Mouse (Mus musculus): Measurements from ENCODE around the gene Blvrb. TPM values are rescaled to one million over a fixed set of nuclear protein-coding genes. Genes with fewer than 3 reads are reported as not detected.

Blvrb gene
- polyA plus RNA-seq (2012; rRNA removed), result 13.9 and 19.1 TPM in 2 replicates

DNA sequence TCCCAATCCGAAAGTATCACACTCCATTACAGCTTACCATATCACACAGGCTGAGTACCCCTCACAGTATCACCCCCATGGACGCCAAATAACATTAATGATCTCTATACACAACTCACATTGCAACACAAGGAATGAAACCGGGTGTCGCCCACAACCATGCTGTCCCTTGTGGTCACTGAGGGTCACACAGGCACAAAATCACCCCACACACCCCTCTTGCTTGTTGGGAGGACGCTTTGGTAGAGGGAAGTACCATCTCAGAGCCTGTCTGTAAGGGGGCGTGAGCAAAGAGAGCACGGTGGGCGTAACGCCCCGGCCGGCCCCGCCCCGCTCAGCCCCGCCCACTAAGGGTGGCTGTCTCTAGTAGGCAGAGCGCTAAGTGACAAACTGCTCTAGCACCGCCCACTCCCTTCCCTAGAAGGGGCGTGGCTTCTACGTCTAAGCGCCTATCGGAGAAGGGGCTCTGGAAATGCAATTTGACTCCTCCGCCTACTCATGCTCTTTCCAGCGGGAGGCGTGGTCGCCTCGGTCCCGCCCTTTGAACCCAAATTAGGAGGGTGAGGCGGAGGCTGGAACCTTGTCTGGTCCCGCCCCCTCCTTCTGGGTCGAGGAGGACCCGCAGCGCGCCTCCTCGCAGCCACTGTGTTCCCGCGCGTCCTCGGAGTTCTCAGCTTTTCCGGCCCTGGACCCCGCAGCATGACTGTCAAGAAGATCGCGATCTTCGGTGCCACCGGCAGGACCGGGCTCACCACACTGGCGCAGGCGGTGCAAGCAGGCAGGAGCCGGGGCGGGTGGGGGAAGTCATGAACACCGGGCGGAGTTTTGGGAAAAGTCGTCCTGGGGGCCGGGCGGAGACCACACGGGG, at the start of gene Blvrb, which contains the start of gene Sptbn4:
Blvrb (plus strand) TSS at position 560 of the 868 bp plus-strand sequence.
Sptbn4 (minus strand) TSS at position 268 of the 868 bp plus-strand sequence.
- TF ChIP-seq CTCF (IDR thresholded peaks at IDR 0.05; ENCODE audit: borderline replicate concordance, extremely low read depth, insufficient read depth, insufficient read length) (peak; percentile 41; the same call in 1 of the 2 replicates), POLR2A (IDR thresholded peaks at IDR 0.05; ENCODE audit: borderline replicate concordance, extremely low read depth, insufficient read depth, insufficient read length, poor library complexity, severe bottlenecking) (no peak)
- peak; percentile 99 for DNase-seq (ENCODE audit: low read depth)

DNA sequence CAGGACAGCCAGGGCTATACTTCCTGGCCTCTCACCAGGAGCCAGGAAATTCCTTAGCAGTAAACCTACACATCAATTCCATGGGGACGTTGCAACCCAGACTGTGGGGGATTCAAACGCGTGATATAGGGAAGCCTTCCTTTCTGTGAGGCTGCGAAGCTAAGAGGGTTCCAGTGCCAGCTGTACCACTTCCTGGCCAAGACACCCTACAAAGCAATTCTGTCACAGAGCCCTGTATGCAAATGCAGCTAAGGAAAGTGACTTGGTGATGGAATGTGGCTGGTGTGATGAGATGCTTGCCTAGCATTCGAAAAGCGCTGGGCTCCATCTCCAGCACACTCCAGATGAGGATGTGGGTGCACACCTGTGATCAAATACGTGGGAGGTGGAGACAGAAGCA, 47.2 kb upstream of the Blvrb start:
- TF ChIP-seq POLR2A (IDR thresholded peaks at IDR 0.05; ENCODE audit: borderline replicate concordance, extremely low read depth, insufficient read depth, insufficient read length, poor library complexity, severe bottlenecking) (no peak), CTCF (IDR thresholded peaks at IDR 0.05; ENCODE audit: borderline replicate concordance, extremely low read depth, insufficient read depth, insufficient read length) (no peak)
- no peak for DNase-seq (ENCODE audit: low read depth)

DNA sequence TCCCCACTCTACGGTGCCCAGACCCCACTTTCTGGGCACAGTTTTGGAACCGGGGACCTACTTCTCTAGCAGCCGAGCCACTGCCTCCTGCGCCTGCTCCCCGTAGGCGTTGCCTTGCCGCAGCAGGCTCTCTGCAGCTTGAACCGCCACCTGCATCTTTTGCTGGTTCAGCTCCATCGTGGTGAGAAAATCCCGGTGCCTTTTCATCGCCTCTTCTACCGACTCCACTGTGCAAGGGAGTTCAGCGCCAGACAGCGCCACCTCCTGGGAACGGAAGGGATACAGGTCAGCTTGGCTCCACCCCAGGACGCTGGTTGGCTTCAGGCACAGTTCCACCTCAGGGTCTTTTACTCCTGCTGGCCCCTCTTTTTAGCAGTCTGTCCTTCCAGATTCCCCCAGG, 45.1 kb upstream of the Blvrb start:
- DNase-seq (ENCODE audit: low read depth), result peak; percentile 73
- no peak for TF ChIP-seq POLR2A (IDR thresholded peaks at IDR 0.05; ENCODE audit: borderline replicate concordance, extremely low read depth, insufficient read depth, insufficient read length, poor library complexity, severe bottlenecking)
- TF ChIP-seq CTCF (IDR thresholded peaks at IDR 0.05; ENCODE audit: borderline replicate concordance, extremely low read depth, insufficient read depth, insufficient read length), result peak; percentile 75

DNA sequence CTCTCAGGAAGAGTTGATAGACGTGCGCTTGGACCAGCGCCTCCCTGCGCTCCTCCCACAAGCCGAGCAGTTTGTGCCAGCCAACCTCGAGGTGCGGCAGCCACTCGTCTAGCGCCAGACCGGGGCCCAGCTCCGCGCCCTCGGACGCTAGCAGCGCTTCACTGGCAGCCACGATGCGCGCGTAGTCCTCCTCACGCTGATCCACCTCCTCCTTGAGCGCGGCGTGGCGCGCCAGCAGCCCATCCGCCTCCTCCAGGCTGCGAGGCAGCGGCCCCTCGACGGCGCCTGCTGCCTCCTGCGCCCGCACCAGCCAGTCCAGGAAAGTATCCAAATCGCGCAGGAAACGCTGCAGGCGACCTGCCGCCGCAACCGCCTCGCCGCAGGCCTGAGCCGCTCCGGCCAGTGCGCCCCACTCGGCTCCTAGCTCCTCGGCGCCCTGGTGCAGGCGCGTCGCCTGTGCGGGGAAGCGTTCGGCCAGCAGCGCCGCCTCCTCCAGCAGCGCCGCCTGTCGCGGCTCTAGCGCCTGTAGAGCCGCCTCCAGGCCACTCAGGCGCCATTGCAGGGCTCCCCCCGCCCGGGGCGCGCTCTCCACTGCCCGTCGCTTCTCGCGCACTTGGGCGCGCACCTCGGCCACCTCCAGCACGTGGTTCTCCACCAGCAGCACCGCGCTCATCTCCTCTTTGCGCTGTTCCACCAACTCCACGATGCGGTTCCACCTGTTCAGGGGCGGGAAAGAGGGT, 43.4 kb upstream of the Blvrb start:
- no peak for DNase-seq (ENCODE audit: low read depth)
- TF ChIP-seq POLR2A (IDR thresholded peaks at IDR 0.05; ENCODE audit: borderline replicate concordance, extremely low read depth, insufficient read depth, insufficient read length, poor library complexity, severe bottlenecking), result no peak
- no peak for TF ChIP-seq CTCF (IDR thresholded peaks at IDR 0.05; ENCODE audit: borderline replicate concordance, extremely low read depth, insufficient read depth, insufficient read length)

DNA sequence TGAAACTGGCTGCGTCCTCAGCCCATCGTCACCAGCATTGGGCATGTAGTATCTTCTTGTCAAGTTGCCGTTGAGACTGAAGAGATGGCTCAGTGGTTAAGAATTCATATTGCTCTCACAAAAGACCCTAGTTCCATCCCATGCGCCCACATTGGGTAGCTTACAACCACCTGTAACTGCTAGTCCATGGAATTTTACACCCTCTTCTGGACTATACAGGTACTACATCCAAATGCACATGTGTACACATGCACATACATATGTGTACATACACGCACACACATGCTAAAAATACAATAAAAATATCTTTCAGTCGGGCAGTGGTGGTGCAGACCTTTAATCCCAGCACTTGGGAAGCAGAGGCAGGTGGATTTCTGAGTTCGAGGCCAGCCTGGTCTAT, 41.3 kb upstream of the Blvrb start:
- DNase-seq (ENCODE audit: low read depth), result no peak
- TF ChIP-seq CTCF (IDR thresholded peaks at IDR 0.05; ENCODE audit: borderline replicate concordance, extremely low read depth, insufficient read depth, insufficient read length), result no peak
- no peak for TF ChIP-seq POLR2A (IDR thresholded peaks at IDR 0.05; ENCODE audit: borderline replicate concordance, extremely low read depth, insufficient read depth, insufficient read length, poor library complexity, severe bottlenecking)

DNA sequence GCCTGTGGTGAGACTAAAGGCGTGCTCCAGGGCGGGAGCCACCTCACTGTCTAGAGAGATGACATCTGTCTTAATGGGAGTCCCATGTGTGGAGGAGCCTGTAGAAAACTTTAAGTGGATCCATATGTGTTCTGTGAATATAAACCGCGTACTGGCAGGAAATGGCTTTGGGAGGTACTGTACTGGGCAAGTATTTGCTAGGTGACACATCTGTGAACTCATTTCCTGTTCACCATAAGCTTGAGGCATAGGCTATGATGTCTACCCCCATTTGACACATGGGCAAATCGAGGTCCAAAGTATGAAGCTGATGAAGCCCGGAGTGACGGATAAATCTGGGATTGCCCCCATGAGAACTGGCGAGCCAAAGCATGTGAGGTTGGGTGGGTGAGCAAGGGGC, 40.0 kb upstream of the Blvrb start:
- no peak for TF ChIP-seq CTCF (IDR thresholded peaks at IDR 0.05; ENCODE audit: borderline replicate concordance, extremely low read depth, insufficient read depth, insufficient read length)
- no peak for TF ChIP-seq POLR2A (IDR thresholded peaks at IDR 0.05; ENCODE audit: borderline replicate concordance, extremely low read depth, insufficient read depth, insufficient read length, poor library complexity, severe bottlenecking)
- no peak for DNase-seq (ENCODE audit: low read depth)

DNA sequence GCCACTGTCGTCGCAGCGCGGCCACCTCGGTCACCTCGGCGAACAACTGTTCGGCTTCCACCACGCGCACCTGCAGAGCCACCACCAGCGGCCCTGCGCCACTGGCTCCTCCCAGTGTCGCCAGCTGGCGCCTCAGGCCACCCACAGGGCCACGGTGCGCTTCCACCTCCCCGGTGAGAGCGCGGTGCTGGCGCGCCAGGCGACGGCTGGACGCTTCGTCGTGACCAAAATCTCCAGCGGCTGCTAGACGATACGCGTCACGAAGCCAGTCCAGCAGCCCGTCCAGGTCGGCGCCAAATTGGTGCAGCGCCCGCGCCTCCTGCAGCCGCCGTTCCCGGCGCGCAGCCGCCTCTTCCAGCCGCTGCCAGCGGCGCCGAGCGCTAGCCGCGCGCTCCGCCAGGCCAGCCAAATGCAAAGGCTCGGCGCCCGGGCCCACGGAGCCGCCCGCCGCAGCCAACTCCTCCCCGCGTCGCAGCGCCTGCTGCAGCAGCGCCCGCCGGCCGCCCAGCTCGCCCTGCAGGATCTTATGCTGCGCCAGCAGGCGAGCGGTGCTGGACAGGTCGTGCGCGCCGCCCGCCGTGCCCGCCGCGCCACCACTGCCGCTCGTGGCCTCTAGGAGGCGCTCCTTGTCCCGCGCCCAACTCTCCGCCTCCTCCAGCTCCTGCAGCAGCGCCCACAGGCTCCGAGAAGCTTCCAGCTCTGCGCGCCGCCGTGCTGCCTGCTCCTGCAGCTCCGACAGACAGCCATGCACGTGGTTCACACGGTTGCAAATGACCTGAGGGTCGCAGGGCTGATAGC, 39.2 kb upstream of the Blvrb start:
- TF ChIP-seq CTCF (IDR thresholded peaks at IDR 0.05; ENCODE audit: borderline replicate concordance, extremely low read depth, insufficient read depth, insufficient read length), result peak; percentile 76
- TF ChIP-seq POLR2A (IDR thresholded peaks at IDR 0.05; ENCODE audit: borderline replicate concordance, extremely low read depth, insufficient read depth, insufficient read length, poor library complexity, severe bottlenecking), result no peak
- peak; percentile 81 for DNase-seq (ENCODE audit: low read depth)

DNA sequence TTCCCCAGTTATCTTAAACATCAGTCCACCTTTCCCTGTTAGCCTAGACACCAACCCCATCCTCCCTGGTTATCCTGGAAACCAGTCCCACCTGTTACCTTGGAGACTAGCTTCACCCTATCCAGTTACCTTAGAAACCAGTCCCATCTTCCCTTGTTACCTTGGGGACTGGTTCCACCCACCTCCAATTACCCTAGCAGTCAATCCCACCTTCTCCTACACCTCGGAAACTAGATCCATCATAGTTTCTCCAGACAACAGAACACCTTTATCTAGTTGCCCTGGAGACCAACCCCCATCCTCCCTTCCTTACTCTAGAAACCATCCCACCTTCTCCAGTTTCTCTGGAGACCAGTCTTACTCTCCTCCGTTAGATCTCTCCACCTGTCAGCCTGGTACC, 30.6 kb upstream of the Blvrb start:
- DNase-seq (ENCODE audit: low read depth), result no peak
- TF ChIP-seq POLR2A (IDR thresholded peaks at IDR 0.05; ENCODE audit: borderline replicate concordance, extremely low read depth, insufficient read depth, insufficient read length, poor library complexity, severe bottlenecking), result no peak
- no peak for TF ChIP-seq CTCF (IDR thresholded peaks at IDR 0.05; ENCODE audit: borderline replicate concordance, extremely low read depth, insufficient read depth, insufficient read length)

DNA sequence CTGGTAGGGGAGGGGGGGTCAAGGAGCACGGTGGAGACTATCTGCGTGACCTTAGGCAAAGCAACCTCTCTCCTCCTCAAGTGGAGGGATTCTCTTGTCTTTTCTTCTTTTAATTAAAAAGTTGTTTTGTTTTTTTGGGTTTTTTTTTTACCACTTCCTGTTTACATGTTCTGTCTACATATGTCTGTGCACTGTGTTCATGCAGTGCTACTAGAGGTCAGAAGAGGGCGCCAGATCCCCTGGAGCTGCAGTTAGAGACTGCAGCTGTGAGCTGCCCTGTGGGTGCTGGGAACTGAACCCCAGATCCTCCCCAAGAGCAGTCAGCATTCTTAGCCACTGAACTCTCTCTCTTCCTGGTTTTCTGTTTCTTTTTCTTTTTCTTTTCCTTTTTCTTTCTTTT, 28.7 kb upstream of the Blvrb start:
- no peak for DNase-seq (ENCODE audit: low read depth)
- no peak for TF ChIP-seq POLR2A (IDR thresholded peaks at IDR 0.05; ENCODE audit: borderline replicate concordance, extremely low read depth, insufficient read depth, insufficient read length, poor library complexity, severe bottlenecking)
- TF ChIP-seq CTCF (IDR thresholded peaks at IDR 0.05; ENCODE audit: borderline replicate concordance, extremely low read depth, insufficient read depth, insufficient read length), result peak; percentile 12; the same call in 1 of the 2 replicates

DNA sequence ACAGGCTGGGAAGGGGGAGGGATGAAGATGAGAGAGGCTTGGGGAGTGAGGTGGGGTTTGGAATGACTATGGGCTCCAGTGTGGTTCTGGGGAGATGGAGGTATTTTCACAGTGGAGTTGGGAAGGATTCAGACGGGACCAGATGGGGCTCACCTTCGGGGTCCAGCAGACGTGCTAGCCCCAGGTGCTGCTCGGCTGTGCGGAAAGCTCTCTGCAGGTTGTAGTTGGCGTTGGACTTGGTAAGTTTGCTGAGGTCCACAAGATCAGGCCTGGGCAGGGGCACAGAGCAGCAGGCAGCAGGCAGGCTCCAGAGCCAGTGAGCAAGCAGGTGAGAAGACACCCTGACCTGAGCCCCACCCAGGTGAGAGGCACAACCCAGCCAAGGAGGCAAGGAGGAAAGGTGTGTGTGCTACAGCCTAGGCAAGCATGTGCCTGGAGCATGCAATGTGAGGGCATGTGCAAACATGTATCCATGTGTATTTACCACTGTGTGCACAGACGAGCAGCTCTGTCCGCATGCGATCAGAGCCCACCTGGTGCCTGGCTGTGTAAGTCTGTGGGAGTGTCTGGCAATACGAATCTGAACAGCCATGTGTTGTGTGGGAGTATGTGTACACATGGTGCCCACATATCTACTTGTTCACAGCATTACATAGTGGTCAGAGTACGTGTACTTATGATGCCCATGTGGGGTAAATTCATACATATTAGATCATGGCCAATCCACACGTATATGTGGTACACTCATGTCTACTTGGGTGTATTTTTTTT, 24.0 kb upstream of the Blvrb start:
- no peak for DNase-seq (ENCODE audit: low read depth)
- no peak for TF ChIP-seq POLR2A (IDR thresholded peaks at IDR 0.05; ENCODE audit: borderline replicate concordance, extremely low read depth, insufficient read depth, insufficient read length, poor library complexity, severe bottlenecking)
- no peak for TF ChIP-seq CTCF (IDR thresholded peaks at IDR 0.05; ENCODE audit: borderline replicate concordance, extremely low read depth, insufficient read depth, insufficient read length)

Data from brain, embryonic 14.5 days (tissue).